Mouse (Mus musculus): ENCODE data around the gene Zfp202.

The Zfp202 gene

GRCm38 (mm10) chr9:40231019-40231418 is 38.9 kb downstream of the Zfp202 start:
- ChIA-PET CTCF (interaction anchor here (0.7 to 1.4 kb wide), 4 partner anchors 10 to 99 kb away, joined by 3 to 4 read pairs (median 3); no protein-coding TSS in a partner anchor), POLR2A (interaction anchor here (0.5 to 16.1 kb wide), 14 partner anchors 9 to 146 kb away, joined by 3 to 522 read pairs (median 7); no protein-coding TSS in a partner anchor)

- ChIA-PET POLR2A (interaction anchor here in 3 of 4 experiments (0.7 to 19.2 kb wide), 25 partner anchors 4 to 560 kb away, joined by 3 to 522 read pairs (median 4); partner anchors contain the start of gene Scn3b (in 1 of the 3)), CTCF (interaction anchor here in 1 of 4 experiments (0.9 kb wide), 1 partner anchor 10 kb away, joined by 4 read pairs; no protein-coding TSS in a partner anchor)
Observed at GRCm38 (mm10) chr9:40234233-40235072, 42.3 kb downstream of the Zfp202 start.

GRCm38 (mm10) chr9:40235220-40235619 is 43.1 kb downstream of the Zfp202 start:
- ChIA-PET POLR2A (interaction anchor here in 2 of 4 experiments (0.5 to 19.2 kb wide), 28 partner anchors 4 to 474 kb away, joined by 3 to 522 read pairs (median 6); partner anchors contain the start of genes Scn3b (in 2 of the 2) and Zfp202 (in 1 of the 2)), CTCF (no interaction called here)

- POLR2A ChIA-PET: interaction anchor here (0.5 to 19.2 kb wide), 137 partner anchors 8 to 1884 kb away, joined by 3 to 522 read pairs (median 5); partner anchors contain the start of genes Scn3b (in 4 of the 4), Hspa8 (in 3 of the 4), Clmp (in 2 of the 4) and Sorl1 (in 1 of the 4)
- CTCF ChIA-PET: interaction anchor here (0.5 to 3.5 kb wide), 13 partner anchors 10 to 134 kb away, joined by 3 to 15 read pairs (median 4); no protein-coding TSS in a partner anchor
Observed at GRCm38 (mm10) chr9:40239749-40240148, 47.6 kb downstream of the Zfp202 start.

GRCm38 (mm10) chr9:40240311-40240710 is 48.2 kb downstream of the Zfp202 start:
- CTCF ChIA-PET: interaction anchor here (0.5 to 3.5 kb wide), 10 partner anchors 11 to 387 kb away, joined by 3 to 14 read pairs (median 6); no protein-coding TSS in a partner anchor

GRCm38 (mm10) chr9:40241223-40241801 is 49.2 kb downstream of the Zfp202 start:
- ChIA-PET POLR2A (interaction anchor here (0.6 to 19.2 kb wide), 97 partner anchors 8 to 1550 kb away, joined by 3 to 522 read pairs (median 5); partner anchors contain the start of genes Scn3b (in 3 of the 4), Hspa8 (in 2 of the 4) and Zfp202 (in 1 of the 4)), CTCF (interaction anchor here in 3 of 4 experiments (0.6 to 3.7 kb wide), 12 partner anchors 10 to 386 kb away, joined by 3 to 19 read pairs (median 4); no protein-coding TSS in a partner anchor)

More at GRCm38 (mm10) chr9:40240311-40240710, 48.2 kb downstream of the Zfp202 start:
- POLR2A ChIA-PET: interaction anchor here (0.5 to 19.2 kb wide), 138 partner anchors 7 to 1884 kb away, joined by 3 to 522 read pairs (median 5); partner anchors contain the start of genes Scn3b (in 4 of the 4), Hspa8 (in 3 of the 4), Clmp (in 2 of the 4) and Sorl1 (in 1 of the 4)

GRCm38 (mm10) chr9:40241951-40242888 is 50.1 kb downstream of the Zfp202 start:
- ChIA-PET POLR2A (interaction anchor here (0.6 to 19.2 kb wide), 78 partner anchors 8 to 965 kb away, joined by 3 to 522 read pairs (median 5); partner anchors contain the start of genes Scn3b (in 3 of the 4), Hspa8 (in 2 of the 4) and Zfp202 (in 1 of the 4)), CTCF (interaction anchor here (0.6 to 3.7 kb wide), 13 partner anchors 11 to 1027 kb away, joined by 3 to 19 read pairs (median 3); no protein-coding TSS in a partner anchor)

- ChIA-PET CTCF (interaction anchor here in 1 of 4 experiments (1.0 to 1.7 kb wide), 4 partner anchors 18 to 88 kb away, joined by 3 to 5 read pairs (median 3); no protein-coding TSS in a partner anchor), POLR2A (interaction anchor here in 3 of 4 experiments (0.8 to 19.2 kb wide), 11 partner anchors 8 to 86 kb away, joined by 3 to 522 read pairs (median 5); partner anchors contain the start of gene Scn3b (in 2 of the 3))
Observed at GRCm38 (mm10) chr9:40245466-40245865, 53.4 kb downstream of the Zfp202 start.

- POLR2A ChIA-PET: interaction anchor here in 3 of 4 experiments (0.6 to 19.2 kb wide), 16 partner anchors 8 to 303 kb away, joined by 3 to 522 read pairs (median 4); partner anchors contain the start of gene Scn3b (in 2 of the 3)
Observed at GRCm38 (mm10) chr9:40245974-40246665, 54.0 kb downstream of the Zfp202 start.

GRCm38 (mm10) chr9:40246702-40247101 is 54.6 kb downstream of the Zfp202 start:
- ChIA-PET CTCF (interaction anchor here in 3 of 4 experiments (0.5 to 1.7 kb wide), 8 partner anchors 15 to 196 kb away, joined by 3 to 10 read pairs (median 3); partner anchors contain the start of gene Scn3b (in 1 of the 3)), POLR2A (interaction anchor here in 2 of 4 experiments (0.6 to 19.2 kb wide), 10 partner anchors 9 to 302 kb away, joined by 3 to 522 read pairs (median 6); partner anchors contain the start of gene Scn3b (in 2 of the 2))

More at GRCm38 (mm10) chr9:40245974-40246665, 54.0 kb downstream of the Zfp202 start:
- CTCF ChIA-PET: interaction anchor here in 2 of 4 experiments (0.6 to 1.7 kb wide), 5 partner anchors 18 to 196 kb away, joined by 3 to 10 read pairs (median 3); no protein-coding TSS in a partner anchor

- CTCF ChIA-PET: interaction anchor here in 1 of 4 experiments (0.9 kb wide), 1 partner anchor 21 kb away, joined by 3 read pairs; no protein-coding TSS in a partner anchor
- POLR2A ChIA-PET: interaction anchor here in 2 of 4 experiments (0.9 to 19.2 kb wide), 4 partner anchors 7 to 18 kb away, joined by 3 to 522 read pairs (median 6); no protein-coding TSS in a partner anchor
Observed at GRCm38 (mm10) chr9:40249106-40249505, 57.0 kb downstream of the Zfp202 start.

- CTCF ChIA-PET: no interaction called here
- POLR2A ChIA-PET: interaction anchor here in 3 of 4 experiments (0.6 to 2.1 kb wide), 5 partner anchors 10 to 1684 kb away, joined by 3 to 22 read pairs (median 4); no protein-coding TSS in a partner anchor
Observed at GRCm38 (mm10) chr9:40252459-40252858, 60.3 kb downstream of the Zfp202 start.
